Mouse (Mus musculus): ENCODE results near the gene Aipl1. TPM values are rescaled to one million over a fixed set of nuclear protein-coding genes. Genes with fewer than 3 reads are reported as not detected.

Aipl1 gene
- total RNA-seq (2022), result under 1 TPM in 1 of 4 experiments, not detected in 3; 0.14 TPM

GRCm38 (mm10) chr11:72037409-72037808, at the start of gene Aipl1:
Aipl1 (minus strand) TSS chr11:72037509.
- DNase-seq (ENCODE audit: low spot score in 2 of 2), result no peak

GRCm38 (mm10) chr11:72086251-72087046, 49.1 kb upstream of the Aipl1 start:
- DNase-seq (ENCODE audit: low spot score in 2 of 2), result peak; percentile 46 to 86

GRCm38 (mm10) chr11:72084337-72084736, 47.0 kb upstream of the Aipl1 start:
- DNase-seq (ENCODE audit: low spot score in 2 of 2), result peak in 1 of 2 experiments; percentile 51

GRCm38 (mm10) chr11:72082601-72083000, 45.3 kb upstream of the Aipl1 start:
- no peak for DNase-seq (ENCODE audit: low spot score in 2 of 2)

GRCm38 (mm10) chr11:72080461-72080860, 43.2 kb upstream of the Aipl1 start:
- no peak for DNase-seq (ENCODE audit: low spot score in 2 of 2)

GRCm38 (mm10) chr11:72078647-72079046, 41.3 kb upstream of the Aipl1 start:
- no peak for DNase-seq (ENCODE audit: low spot score in 2 of 2)

- DNase-seq (ENCODE audit: low spot score in 2 of 2), result no peak
Observed at GRCm38 (mm10) chr11:72078056-72078455, 40.7 kb upstream of the Aipl1 start.

GRCm38 (mm10) chr11:72074230-72074629, 36.9 kb upstream of the Aipl1 start:
- DNase-seq (ENCODE audit: low spot score in 2 of 2), result peak in 1 of 2 experiments; percentile 56

GRCm38 (mm10) chr11:72072331-72072905, 35.1 kb upstream of the Aipl1 start:
- DNase-seq (ENCODE audit: low spot score in 2 of 2), result no peak

GRCm38 (mm10) chr11:72070733-72071132, 33.4 kb upstream of the Aipl1 start:
- DNase-seq (ENCODE audit: low spot score in 2 of 2), result no peak

GRCm38 (mm10) chr11:72068026-72068425, 30.7 kb upstream of the Aipl1 start:
- DNase-seq (ENCODE audit: low spot score in 2 of 2), result no peak

- DNase-seq (ENCODE audit: low spot score in 2 of 2), result no peak
Observed at GRCm38 (mm10) chr11:72067326-72067725, 30.0 kb upstream of the Aipl1 start.

GRCm38 (mm10) chr11:72066330-72066729, 29.0 kb upstream of the Aipl1 start:
- no peak for DNase-seq (ENCODE audit: low spot score in 2 of 2)

GRCm38 (mm10) chr11:72065103-72065502, 27.8 kb upstream of the Aipl1 start:
- DNase-seq (ENCODE audit: low spot score in 2 of 2), result no peak

GRCm38 (mm10) chr11:72064414-72064813, 27.1 kb upstream of the Aipl1 start:
- DNase-seq (ENCODE audit: low spot score in 2 of 2), result no peak

GRCm38 (mm10) chr11:72061093-72061620, 23.8 kb upstream of the Aipl1 start:
- DNase-seq (ENCODE audit: low spot score in 2 of 2), result no peak

- DNase-seq (ENCODE audit: low spot score in 2 of 2), result no peak
Observed at GRCm38 (mm10) chr11:72060416-72060815, 23.1 kb upstream of the Aipl1 start.

GRCm38 (mm10) chr11:72057166-72057565, 19.9 kb upstream of the Aipl1 start:
- DNase-seq (ENCODE audit: low spot score in 2 of 2), result no peak

GRCm38 (mm10) chr11:72055176-72055575, 17.9 kb upstream of the Aipl1 start:
- DNase-seq (ENCODE audit: low spot score in 2 of 2), result no peak

- peak; percentile 61 to 73 for DNase-seq (ENCODE audit: low spot score in 2 of 2)
Observed at GRCm38 (mm10) chr11:72052636-72053035, 15.3 kb upstream of the Aipl1 start.

- no peak for DNase-seq (ENCODE audit: low spot score in 2 of 2)
Observed at GRCm38 (mm10) chr11:72052221-72052620, 14.9 kb upstream of the Aipl1 start.
